In genomic region chr9:123529392-123530157, GRCm38 (mm10) we compare ENCODE assay signal across 8 mouse cellular contexts. TPM values are rescaled to one million over a fixed set of nuclear protein-coding genes. Genes with fewer than 3 reads are reported as not detected.
DNase-seq lines count a peak whose midpoint lies in the region; ATAC-seq lines count a peak whose summit lies in the region.

Gene Sacm1l (plus strand): TSS chr9:123529759.

- peak within 1 kb of the TSS; percentile 92 for H3K4me3 ChIP-seq in hindbrain, embryonic 11.5 days (ENCODE audit: low read depth, low read length)

- no peaks in the 10 kb centered on the region for H3K9me3 ChIP-seq in hindbrain, embryonic 11.5 days (ENCODE audit: control insufficient read depth, low read length)

- ATAC-seq in hindbrain, embryonic 11.5 days (ENCODE audit: low FRiP score): peak; percentile 99

- H3K36me3 ChIP-seq in hindbrain, embryonic 11.5 days (ENCODE audit: control insufficient read depth, insufficient read depth, low read length): no peaks in the 10 kb centered on the region

- peak; percentile 98 for DNase-seq in Muller cell, postnatal 12 days (ENCODE audit: inconsistent ontology term)
- peak; percentile 99 for DNase-seq in cerebellum, adult 9-11 months
- DNase-seq in frontal cortex, adult 2 months (ENCODE audit: extremely low spot score in 1 of 2, low spot score in 1 of 2): peak; percentile 98 to 99
- peak; percentile 99 for DNase-seq in hindbrain, embryonic 11.5 days (ENCODE audit: low spot score)
- peak; percentile 96 to 98 for DNase-seq in layer of hippocampus, postnatal 10 days (ENCODE audit: low spot score in 2 of 2)
- DNase-seq in lung, postnatal 10 days: peak; percentile 99
- DNase-seq in ovary, postnatal 36 days (ENCODE audit: low spot score): peak; percentile 98
- DNase-seq in thymus, postnatal 25 days: peak; percentile 96

- H3K4me1 ChIP-seq in hindbrain, embryonic 11.5 days (replicated peaks; ENCODE audit: control insufficient read depth, insufficient read depth, low read length): no peaks in the 10 kb centered on the region

- peak within 1 kb of the TSS; percentile 95 for H3K27ac ChIP-seq in hindbrain, embryonic 11.5 days (ENCODE audit: low read depth, low read length)

- under 1% methylated on average over 77 of the region's 79 CpGs for WGBS in hindbrain, embryonic 11.5 days

- H3K9ac ChIP-seq in hindbrain, embryonic 11.5 days (ENCODE audit: low read depth, low read length): peak within 1 kb of the TSS; percentile 89

- no peaks in the 10 kb centered on the region for H3K27me3 ChIP-seq in hindbrain, embryonic 11.5 days (ENCODE audit: control insufficient read depth, insufficient read depth, low read length)

- H3K4me2 ChIP-seq in hindbrain, embryonic 11.5 days (replicated peaks; ENCODE audit: low read depth, low read length): peak within 1 kb of the TSS; percentile 61

RNA-seq across cellular contexts. Expression of gene Sacm1l, which starts in this region (rescaled TPM):
- polyA plus RNA-seq in frontal cortex, adult 2 months (2012; rRNA removed): 37.3 and 40.8 TPM in 2 replicates
- polyA plus RNA-seq in hindbrain, embryonic 11.5 days (2014; fragmentation: Nextera tagmentation; extraction: Ambion mirVana): 50.6 and 60.1 TPM in 2 replicates
- 10 to 100 TPM; 41.1 to 44.5 TPM for total RNA-seq in layer of hippocampus, postnatal 10 days (2021)

Comparison
In these comparisons a context has a peak if more than half of its experiments do, and no peak if none do; other contexts are left out.
1. Peak in every context shown above with its lines: DNase-seq, ATAC-seq, H3K4me3 ChIP-seq and H3K27ac ChIP-seq.